Mouse (Mus musculus) WW6 (cell line): ENCODE results near the gene Mrgprb5.
"Not testable (repeated sequence)": the region's sequence is repeated elsewhere in the genome, so short reads cannot be mapped to it uniquely, and the experiment has no call there.

Source experiments
- DNase-seq: peaks from one replicate; pipeline ENCODE4 v3.0.0-alpha.2; 2013; ENCODE audit warnings: low read depth, low spot score

Mrgprb5 gene

DNA sequence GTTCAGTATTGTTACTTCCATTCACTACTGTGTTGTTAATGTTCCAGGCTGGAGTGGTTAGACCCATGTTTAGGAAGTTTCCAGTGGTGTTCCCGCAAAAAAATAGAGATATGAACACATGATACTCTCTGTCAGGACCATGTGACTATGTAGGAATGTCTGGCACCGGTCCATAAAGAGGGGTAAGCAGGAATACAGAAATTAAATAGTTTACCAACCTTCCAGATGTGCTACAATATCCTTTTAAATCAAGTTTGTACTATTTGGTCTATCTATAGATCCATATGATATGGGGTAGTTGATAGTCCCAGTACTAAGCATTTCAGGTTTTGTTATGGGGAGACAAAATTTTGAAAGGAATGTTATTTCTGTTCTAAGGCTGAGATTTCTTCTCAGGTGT is at the start of gene Mrgprb5:
Gene Mrgprb5, minus strand, starts transcription at position 101 of the 400 bp plus-strand sequence.
- DNase-seq, result no peak

DNA sequence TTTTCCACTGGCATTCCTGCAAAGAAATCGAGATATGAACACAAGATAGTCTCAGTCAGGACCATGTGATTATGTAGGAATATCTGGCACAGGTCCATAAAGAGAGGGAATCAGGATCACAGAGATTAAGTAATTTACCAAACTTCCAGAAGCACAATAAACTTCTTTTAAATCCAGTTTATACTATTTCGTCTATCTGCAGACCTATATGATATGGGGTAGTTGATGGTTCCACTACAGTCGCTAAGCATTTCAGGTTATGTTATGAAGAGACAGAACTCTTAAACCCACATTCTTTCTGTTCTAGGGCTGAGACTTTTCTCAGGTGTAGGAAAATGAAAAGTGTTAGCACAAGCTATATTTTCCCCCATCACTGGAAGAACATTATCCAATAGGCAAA is 30.4 kb upstream of the Mrgprb5 start, which contains the start of gene Mrgprb4:
Gene Mrgprb4, minus strand, starts transcription at position 101 of the 400 bp plus-strand sequence.
- DNase-seq, result no peak

DNA sequence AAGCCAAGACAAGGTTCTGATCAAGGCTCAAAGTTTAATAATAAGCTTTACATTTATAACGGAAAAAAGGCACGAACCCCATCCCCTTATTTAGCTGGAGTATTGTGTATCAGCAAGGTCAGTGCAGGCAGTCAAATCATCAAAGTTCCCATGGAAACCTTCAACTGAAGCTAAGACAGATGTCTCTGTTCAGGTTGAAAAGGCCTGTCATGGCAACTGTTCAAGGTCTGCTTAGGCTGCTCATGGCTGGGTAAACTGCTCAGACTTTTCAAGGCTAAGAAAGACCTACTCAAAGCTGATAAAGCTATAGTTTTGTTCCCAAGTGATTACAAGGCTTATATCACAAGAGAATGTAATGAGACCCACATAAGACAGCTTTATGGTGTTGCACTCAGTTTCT is 1.3 kb downstream of the Mrgprb5 start:
- no peak for DNase-seq

DNA sequence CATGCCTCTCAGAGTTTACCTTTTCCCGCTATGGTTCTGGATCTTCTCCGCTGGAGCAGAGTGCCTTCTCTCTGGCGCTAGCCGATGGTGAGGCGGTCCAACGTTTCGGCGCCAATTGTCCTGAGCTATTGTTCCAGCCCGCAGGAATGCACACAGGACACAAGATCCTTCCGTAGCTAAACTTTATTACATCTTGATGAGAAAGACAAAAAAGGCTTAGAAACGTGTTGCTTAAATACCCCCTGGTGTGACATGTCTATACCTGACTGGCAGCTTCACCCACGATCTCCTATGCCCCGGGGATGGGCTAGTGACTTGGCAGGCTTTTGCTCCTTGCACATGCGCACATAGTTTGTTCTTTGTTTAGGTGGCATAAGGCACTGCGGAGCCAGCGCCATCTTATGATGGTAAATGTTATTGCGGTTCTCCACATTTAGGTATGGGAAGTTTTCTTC is 30.5 kb downstream of the Mrgprb5 start:
- DNase-seq, result peak; percentile 43

DNA sequence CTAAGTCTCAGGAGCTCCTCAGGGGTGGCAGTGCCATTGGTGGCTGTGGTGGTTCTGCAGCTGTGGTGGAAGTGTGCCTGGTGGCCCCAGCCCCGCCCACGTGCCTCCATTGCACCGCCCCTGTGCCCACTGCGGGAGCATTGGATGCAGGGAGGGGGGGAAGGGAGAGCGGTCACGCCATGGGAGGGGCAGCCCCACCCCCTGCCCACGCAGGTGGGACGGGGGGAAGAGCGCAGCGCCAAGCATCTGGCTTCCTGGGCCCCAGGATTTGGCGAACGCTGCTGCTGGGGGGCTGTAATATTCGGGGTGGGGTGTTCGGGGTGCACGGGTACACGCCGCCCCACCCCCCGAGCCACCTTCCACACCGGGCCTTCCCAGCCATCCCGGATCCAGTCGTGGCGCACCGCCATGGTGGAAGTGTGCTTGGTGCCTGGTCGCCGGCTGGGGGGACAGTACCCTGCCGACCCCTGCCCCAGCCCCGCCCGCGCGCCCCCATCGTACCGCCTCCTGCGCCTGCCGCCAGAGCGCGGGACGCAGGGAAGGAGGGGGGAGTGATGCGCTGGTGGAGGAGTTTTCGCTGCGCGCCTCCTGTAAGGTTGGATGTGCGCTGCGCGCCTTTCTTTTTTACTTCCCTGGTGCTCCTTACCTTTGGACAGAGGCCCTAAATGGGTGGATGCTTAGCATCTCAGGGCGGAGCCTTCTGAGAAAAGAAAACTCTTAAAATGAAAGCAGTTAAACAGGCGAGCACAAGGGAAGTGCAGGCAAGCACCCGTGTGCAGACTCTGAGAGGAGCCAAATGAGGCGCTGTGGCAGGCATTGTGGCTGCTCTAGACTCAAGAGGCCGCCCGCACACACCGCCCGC is 31.4 kb downstream of the Mrgprb5 start:
- DNase-seq, result peak; percentile 57

DNA sequence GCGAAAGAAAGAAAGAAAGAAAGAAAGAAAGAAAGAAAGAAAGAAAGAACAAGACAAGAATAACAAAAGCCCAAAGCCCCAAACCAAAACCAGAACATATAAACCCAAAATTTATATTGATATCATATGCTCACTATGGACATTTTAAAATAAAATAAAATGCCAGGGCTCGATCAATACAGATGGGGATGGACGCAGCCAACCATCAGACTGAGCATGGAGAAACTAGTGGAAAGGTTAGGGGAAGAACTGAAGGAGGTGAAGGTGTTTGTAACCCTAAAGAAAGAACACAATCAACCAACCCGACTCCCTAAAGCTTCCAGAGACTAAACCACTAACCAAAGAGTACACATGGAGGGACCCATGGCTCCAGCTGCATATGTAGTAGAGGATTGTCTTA is 36.1 kb downstream of the Mrgprb5 start:
- no peak for DNase-seq

DNA sequence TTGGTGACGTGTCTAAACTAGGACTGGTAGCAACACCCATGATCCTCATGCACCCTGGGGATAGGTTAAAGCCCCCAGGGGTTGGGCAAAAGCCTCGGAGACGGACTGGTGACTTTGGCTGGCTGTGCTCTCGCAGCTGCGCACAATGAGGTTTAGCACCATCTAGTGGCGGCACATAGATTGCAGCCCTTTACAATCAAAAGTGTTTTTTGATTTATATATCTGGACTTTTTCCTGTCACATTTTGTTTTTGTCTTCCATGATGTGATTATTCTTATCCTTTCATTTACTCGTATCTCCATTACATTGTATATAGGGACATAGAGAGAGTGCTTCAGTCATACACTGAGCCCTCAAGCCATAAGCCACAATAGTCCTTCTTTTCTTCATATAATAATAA is 36.6 kb downstream of the Mrgprb5 start:
- DNase-seq, result not testable (repeated sequence)

DNA sequence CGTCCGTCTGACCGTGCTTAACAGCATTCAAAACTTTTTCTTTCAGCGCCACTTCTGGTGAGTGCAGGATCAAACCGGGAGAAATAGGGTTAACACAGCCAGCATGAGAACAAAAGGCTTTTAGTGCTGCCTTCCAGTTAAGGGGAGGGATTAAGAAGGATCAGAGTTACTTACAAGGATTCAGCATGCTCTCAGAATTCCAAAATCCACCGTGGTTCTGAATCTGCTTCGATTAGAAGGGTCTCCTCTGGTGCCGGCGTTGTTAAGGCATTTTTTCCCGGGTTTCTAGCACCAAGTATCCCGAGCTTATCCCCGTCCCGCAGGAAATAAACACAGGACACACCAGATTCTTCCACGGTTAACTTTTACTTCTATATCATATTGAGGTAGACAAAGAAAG is 37.0 kb downstream of the Mrgprb5 start:
- peak; percentile 5 for DNase-seq

DNA sequence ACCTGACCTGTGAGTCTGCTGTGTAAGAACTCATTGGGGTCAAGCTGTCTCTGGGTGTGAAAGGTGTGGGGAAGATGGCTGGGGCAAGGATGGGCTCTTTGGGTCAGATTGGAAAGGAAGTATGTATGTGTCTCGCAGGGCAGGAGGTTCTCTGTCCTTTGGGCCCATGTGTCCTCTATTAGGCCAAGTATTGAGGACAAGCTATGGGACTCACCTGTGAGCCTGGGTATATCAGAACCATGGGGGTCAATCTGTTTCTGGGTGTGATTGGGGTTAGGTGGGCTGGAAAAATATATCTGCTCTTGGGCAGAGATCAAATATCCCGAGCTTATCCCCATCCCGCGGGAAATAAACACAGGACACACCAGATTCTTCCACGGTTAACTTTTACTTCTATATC is 45.0 kb downstream of the Mrgprb5 start:
- no peak for DNase-seq
